Mouse (Mus musculus): ENCODE measurements at regions not wholly inside any gene's neighbourhood (a gene's known extent, or its start where the extent isn't known, plus 50 kb on each side); places are given as distances from the start of the nearest gene placed in this dataset.

DNA sequence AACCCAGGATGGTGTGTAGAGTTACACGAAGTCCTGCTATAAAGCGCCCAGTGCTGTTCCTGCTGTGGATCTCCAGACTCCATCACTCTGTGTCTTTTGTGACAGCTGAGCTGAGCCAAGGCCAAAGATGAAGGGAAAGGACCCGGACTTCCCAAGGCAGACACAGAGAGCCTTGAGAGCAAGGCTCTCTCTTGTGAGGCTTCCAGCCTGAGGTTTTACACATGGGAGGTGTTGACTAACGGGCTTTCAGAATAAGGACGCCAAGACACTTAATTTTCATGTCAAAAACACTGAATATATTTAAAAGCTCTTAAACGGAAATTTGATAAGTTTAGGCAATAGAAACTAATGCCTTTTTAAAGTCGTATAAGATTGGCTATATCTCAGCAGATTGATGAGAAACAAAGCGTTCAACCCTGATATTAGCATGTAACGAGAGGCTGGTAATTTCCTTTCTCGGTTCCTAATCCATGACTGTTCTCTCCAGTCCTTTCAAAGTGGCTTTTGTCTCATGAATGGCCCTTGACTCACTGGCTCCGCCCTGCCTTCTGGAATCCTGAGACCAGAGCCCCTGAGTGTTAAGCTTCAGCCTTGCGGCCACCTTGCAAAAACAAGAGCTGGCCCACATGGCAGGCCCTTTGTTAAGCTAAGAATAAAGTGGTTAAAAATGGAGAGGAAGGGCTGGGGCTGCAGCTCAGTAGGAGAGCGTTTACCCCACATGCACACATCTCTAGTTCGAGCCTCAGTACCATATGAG lies 145.8 kb downstream of the Nkx6-1 start:
- H3K27ac ChIP-seq (ENCODE audit: insufficient read depth, low read length) = no peak overlapping the region
- TF ChIP-seq POLR2A (IDR thresholded peaks at IDR 0.05; ENCODE audit: low read depth, low read length) (no peak), CTCF (IDR thresholded peaks at IDR 0.05; ENCODE audit: borderline replicate concordance, insufficient read depth, low read length) (no peak)
- no peak overlapping the region for H3K4me3 ChIP-seq (ENCODE audit: insufficient read depth, low read length)
- no peaks in the 10 kb centered on the region for H3K4me1 ChIP-seq (ENCODE audit: control insufficient read depth, insufficient read depth, low read length)

DNA sequence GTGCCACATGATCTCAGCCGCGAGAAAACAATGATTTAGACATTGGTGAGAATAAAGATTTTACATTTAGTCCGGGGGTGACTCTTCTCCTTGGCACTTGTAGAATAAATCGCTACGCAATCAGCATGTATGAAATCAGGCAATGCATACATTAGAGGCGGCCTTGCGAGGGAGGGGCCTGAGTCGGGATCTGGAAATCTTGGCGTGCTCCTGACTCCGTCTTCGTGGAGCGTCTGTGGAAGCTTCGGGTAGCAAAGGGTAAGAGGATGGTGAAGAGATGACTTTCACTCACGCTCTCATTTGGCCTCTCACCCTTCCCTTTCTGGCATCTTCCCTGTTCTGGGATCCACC lies 167.1 kb downstream of the Nkx6-1 start:
- no peak overlapping the region for H3K4me3 ChIP-seq (ENCODE audit: insufficient read depth, low read length)
- no peak overlapping the region for H3K27ac ChIP-seq (ENCODE audit: insufficient read depth, low read length)

DNA sequence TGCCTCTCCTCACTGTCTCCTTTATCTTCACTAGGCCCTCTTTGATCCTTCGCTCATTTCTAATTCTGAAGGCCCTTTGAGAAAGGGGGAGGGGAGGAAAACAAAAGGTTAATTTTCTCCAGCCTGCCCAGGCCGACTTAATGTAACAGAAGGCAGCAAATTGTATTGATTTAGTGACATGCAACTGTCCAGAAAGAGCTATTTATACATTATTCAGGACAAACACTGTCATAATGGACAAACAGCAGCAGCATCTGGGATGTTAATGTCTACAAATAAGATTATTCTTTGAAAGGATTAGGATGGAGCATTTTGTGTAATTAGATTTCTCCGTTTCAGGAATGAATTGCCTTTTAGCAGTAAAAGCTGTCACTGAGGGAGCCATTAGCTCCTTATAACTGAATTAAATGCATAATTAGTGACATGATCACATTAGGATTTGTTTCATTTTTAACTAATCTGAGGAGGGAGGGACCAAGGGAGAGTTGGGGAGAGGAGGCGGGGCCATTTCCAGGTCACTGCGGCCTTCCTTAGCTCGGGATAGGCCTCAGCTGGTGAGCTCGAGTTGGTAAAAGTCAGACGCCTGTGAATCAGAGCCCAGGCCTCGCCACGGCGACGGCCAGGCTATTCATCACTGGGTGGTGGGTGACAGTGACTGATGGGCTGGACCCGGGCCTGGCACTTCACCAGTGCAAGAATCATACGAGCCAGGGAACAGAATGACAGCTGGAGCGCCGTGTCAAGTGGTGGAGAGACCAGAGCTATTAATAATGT lies 167.7 kb downstream of the Nkx6-1 start:
- no peaks in the 10 kb centered on the region for H3K4me1 ChIP-seq (ENCODE audit: control insufficient read depth, insufficient read depth, low read length)
- no peak for TF ChIP-seq POLR2A (IDR thresholded peaks at IDR 0.05; ENCODE audit: low read depth, low read length)
- TF ChIP-seq CTCF (IDR thresholded peaks at IDR 0.05; ENCODE audit: borderline replicate concordance, insufficient read depth, low read length) = no peak
- no peak overlapping the region for H3K27ac ChIP-seq (ENCODE audit: insufficient read depth, low read length)
- no peak overlapping the region for H3K4me3 ChIP-seq (ENCODE audit: insufficient read depth, low read length)

More for the DNA sequence above, 167.1 kb downstream of the Nkx6-1 start:
- TF ChIP-seq POLR2A (IDR thresholded peaks at IDR 0.05; ENCODE audit: low read depth, low read length) = no peak
- no peak for TF ChIP-seq CTCF (IDR thresholded peaks at IDR 0.05; ENCODE audit: borderline replicate concordance, insufficient read depth, low read length)
- H3K4me1 ChIP-seq (ENCODE audit: control insufficient read depth, insufficient read depth, low read length) = no peaks in the 10 kb centered on the region

DNA sequence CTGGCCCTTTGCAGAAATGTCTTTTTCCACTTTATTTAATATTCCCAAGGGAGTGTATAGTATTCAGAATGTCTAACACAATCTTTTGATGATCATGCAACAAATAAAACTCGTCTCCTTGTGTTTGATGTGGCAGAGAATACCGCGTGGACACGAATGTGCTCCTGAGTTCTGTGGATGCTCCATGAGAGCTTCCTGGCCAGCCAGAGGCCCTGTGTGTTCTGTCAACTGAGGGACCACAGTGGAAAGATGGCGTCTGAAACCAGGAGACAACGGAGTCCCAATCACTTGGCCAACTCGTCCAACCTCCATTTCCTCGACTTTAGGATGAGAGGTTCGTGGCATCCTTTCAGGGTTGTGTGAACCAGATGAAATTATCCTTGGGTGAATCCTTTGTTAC lies 168.6 kb downstream of the Nkx6-1 start:
- Histone ChIP-seq H3K27ac (ENCODE audit: insufficient read depth, low read length) (no peak overlapping the region), H3K4me1 (ENCODE audit: control insufficient read depth, insufficient read depth, low read length) (no peaks in the 10 kb centered on the region), H3K4me3 (ENCODE audit: insufficient read depth, low read length) (no peak overlapping the region)
- TF ChIP-seq CTCF (IDR thresholded peaks at IDR 0.05; ENCODE audit: borderline replicate concordance, insufficient read depth, low read length) (no peak), POLR2A (IDR thresholded peaks at IDR 0.05; ENCODE audit: low read depth, low read length) (no peak)

DNA sequence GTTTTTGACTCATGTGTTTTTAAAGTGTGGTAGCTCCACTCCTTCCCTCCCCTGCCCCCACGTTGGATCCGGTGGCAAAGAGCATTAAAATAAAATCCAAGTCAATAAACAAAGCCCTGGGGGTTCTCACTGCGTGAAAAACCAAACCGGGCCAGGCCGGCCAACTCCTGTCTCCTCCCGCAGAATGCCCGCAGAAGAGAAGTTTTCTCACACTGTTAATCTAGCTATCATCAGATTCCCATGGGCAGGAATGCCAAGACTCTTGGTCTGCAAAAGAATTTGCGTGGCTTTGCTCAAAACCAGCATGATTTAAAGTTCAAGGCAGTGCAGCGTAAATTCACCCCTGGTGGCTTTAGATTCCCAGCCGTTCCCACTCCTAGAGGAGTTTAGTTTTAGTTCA lies 219.0 kb downstream of the Nkx6-1 start:
- Histone ChIP-seq H3K27ac (ENCODE audit: insufficient read depth, low read length) (no peak overlapping the region), H3K4me3 (ENCODE audit: insufficient read depth, low read length) (no peak overlapping the region), H3K4me1 (ENCODE audit: control insufficient read depth, insufficient read depth, low read length) (no peaks in the 10 kb centered on the region)
- TF ChIP-seq POLR2A (IDR thresholded peaks at IDR 0.05; ENCODE audit: low read depth, low read length) = no peak

DNA sequence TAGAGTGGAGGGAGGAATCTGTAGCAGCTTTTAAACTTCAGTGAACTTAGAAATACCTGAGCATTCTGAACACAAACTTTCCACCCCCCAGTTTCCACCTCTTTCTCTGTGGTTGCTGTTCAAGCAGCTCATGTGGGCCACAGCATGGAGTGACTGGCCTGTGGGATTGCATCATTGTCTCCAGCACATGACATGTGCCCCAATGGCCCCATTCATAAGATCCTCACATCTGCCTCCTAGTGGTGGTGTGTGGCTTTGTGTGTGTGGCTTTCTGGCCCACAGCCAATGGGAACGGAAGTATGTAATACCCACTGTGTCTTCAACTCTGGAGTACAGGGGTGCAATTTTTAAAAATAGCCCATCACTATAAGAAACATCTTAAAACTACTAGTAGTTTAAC lies 223.0 kb downstream of the Nkx6-1 start:
- no peak for TF ChIP-seq POLR2A (IDR thresholded peaks at IDR 0.05; ENCODE audit: low read depth, low read length)
- TF ChIP-seq CTCF (IDR thresholded peaks at IDR 0.05; ENCODE audit: borderline replicate concordance, insufficient read depth, low read length) = no peak
- no peak overlapping the region for H3K27ac ChIP-seq (ENCODE audit: insufficient read depth, low read length)
- H3K4me1 ChIP-seq (ENCODE audit: control insufficient read depth, insufficient read depth, low read length) = no peaks in the 10 kb centered on the region
- no peak overlapping the region for H3K4me3 ChIP-seq (ENCODE audit: insufficient read depth, low read length)

DNA sequence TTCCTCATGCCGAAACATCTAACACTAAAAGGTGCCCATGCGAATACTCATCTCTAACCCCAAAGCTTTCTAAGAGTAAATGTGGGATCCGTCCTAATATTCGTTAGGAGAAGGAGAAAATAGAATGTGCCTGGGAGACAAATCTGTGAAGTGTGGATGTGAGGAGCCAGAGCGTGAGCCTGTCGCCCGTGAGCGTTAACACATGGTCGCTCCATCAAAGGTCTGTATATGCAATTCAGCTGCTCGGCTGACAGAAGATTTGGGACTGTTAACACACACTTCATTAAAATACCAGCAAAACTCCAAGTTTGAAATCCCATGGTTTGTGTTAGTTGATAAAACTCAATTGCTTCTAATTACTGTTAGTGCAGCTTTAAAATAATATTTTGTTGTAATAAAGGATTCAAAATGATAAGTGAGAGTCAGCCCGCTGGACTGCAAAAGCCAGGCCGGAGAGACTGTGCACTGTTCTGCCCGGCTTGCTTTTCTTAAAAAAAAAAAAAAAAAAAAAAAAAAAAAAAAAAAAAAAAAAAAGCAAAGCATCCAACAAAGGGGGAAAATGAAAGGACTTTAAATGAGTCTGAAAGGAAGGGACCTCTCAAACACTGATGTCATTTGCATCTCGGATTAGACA lies 227.0 kb downstream of the Nkx6-1 start:
- Histone ChIP-seq H3K4me3 (ENCODE audit: insufficient read depth, low read length) (no peak overlapping the region), H3K4me1 (ENCODE audit: control insufficient read depth, insufficient read depth, low read length) (no peaks in the 10 kb centered on the region), H3K27ac (ENCODE audit: insufficient read depth, low read length) (no peak overlapping the region)
- no peak for TF ChIP-seq CTCF (IDR thresholded peaks at IDR 0.05; ENCODE audit: borderline replicate concordance, insufficient read depth, low read length)
- no peak for TF ChIP-seq POLR2A (IDR thresholded peaks at IDR 0.05; ENCODE audit: low read depth, low read length)

DNA sequence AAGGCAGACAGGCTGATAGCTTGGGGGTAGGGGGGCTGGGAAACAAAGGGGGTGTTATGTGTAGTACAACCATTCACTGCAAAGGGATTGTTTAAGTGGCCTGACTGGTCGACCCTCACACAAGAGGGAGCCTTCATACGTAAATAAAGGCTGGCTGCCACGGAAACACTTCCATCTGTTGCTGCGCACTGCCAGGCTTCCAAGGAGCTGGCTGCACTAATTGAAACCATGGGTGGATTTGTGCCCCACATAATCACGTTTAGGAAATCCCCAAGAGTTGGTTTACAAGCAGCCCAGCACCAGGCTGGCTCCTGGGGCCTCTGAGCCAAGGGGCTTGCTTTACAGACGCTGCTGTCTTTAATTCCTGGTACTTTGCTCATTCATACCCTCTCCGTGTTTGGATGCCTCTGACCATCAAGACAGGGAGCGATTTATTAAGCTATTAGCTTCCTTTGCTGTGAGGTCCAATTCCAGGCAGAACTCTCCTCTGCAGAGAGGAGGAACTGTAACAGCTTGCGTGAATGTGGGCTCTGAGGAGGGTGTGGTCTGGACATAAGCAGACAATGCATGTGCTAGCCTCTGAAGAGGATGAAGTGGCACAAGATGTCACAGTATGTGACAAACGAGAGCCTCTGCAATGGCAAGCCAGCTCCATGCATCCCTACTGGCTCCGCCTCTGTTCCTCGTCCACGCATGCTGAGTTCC lies 238.6 kb downstream of the Nkx6-1 start:
- TF ChIP-seq CTCF (IDR thresholded peaks at IDR 0.05; ENCODE audit: borderline replicate concordance, insufficient read depth, low read length) (no peak), POLR2A (IDR thresholded peaks at IDR 0.05; ENCODE audit: low read depth, low read length) (no peak)

DNA sequence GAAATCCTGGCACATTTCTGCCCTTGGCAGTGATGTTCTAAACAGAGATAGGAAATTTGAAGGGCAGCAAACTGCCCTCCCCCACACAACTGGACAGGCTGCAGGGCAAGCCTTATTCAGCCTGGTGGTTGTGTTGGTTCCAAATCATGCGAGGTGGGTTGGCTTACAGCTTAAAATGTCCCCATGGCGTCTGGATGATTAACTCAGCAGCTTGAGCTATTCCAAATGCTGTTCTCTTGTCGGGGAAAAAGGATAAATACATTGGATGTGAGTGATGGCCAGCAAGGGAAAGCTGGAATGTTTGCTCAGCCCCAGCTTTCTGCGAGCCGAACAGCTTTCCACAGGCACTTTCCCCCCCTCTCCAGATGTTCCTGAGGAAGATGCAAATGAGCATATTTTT lies 280.5 kb downstream of the Nkx6-1 start:
- Histone ChIP-seq H3K4me1 (ENCODE audit: control insufficient read depth, insufficient read depth, low read length) (no peaks in the 10 kb centered on the region), H3K4me3 (ENCODE audit: insufficient read depth, low read length) (no peak overlapping the region), H3K27ac (ENCODE audit: insufficient read depth, low read length) (no peak overlapping the region)
- TF ChIP-seq CTCF (IDR thresholded peaks at IDR 0.05; ENCODE audit: borderline replicate concordance, insufficient read depth, low read length) (no peak), POLR2A (IDR thresholded peaks at IDR 0.05; ENCODE audit: low read depth, low read length) (no peak)

More for the DNA sequence above, 238.6 kb downstream of the Nkx6-1 start:
- no peak overlapping the region for H3K4me3 ChIP-seq (ENCODE audit: insufficient read depth, low read length)
- H3K4me1 ChIP-seq (ENCODE audit: control insufficient read depth, insufficient read depth, low read length) = no peaks in the 10 kb centered on the region
- no peak overlapping the region for H3K27ac ChIP-seq (ENCODE audit: insufficient read depth, low read length)
